8 mouse cellular contexts compared by ENCODE assay signal in genomic region chr4:121240637-121241611, GRCm38 (mm10). TPM values are rescaled to one million over a fixed set of nuclear protein-coding genes. Genes with fewer than 3 reads are reported as not detected.
DNase-seq lines count a peak whose midpoint lies in the region; ATAC-seq and TF ChIP-seq lines count a peak whose summit lies in the region.

No protein-coding gene starts in this region.

- TF ChIP-seq CTCF in kidney, adult 2 months (conservative IDR thresholded peaks at IDR 0.05; ENCODE audit: insufficient read depth, insufficient read length, low read depth, low read length), result peak; percentile 44
- TF ChIP-seq CTCF in C2C12 (IDR thresholded peaks at IDR 0.05; ENCODE audit: control insufficient read depth, insufficient read depth, insufficient read length), result peak; percentile 8

- no peaks in the 10 kb centered on the region for H3K79me2 ChIP-seq in C2C12 (ENCODE audit: control insufficient read depth, insufficient read depth)

- 40% methylated on average over 14 of the region's 14 CpGs for WGBS in kidney, adult 2 months
- WGBS in kidney, embryonic 16.5 days, result 47% methylated on average over 14 of the region's 14 CpGs
- 46% methylated on average over 14 of the region's 14 CpGs for WGBS in midbrain, embryonic 14.5 days

- no peaks in the 10 kb centered on the region for H3K79me3 ChIP-seq in C2C12 (ENCODE audit: low read depth)

- TF ChIP-seq POLR2A in kidney, adult 2 months (IDR thresholded peaks at IDR 0.05; ENCODE audit: low read depth, low read length), result no peak

- no peak; the same call in 1 of the 2 replicates for ATAC-seq in kidney, embryonic 16.5 days (ENCODE audit: low FRiP score, low TSS enrichment)
- peak; percentile 99 for ATAC-seq in granulocyte monocyte progenitor cell, adult 5-6 weeks (replicated peaks; ENCODE audit: poor library complexity, severe bottlenecking)
- 0 out of 2 replicates have a peak, but pooled peaks have one; percentile 37 for ATAC-seq in midbrain, embryonic 14.5 days (ENCODE audit: low FRiP score, low TSS enrichment)
- ATAC-seq in monocyte, adult 5-6 weeks (replicated peaks; ENCODE audit: insufficient number of reproducible peaks, low FRiP score, low TSS enrichment, poor library complexity, severe bottlenecking), result no peak

- no peaks in the 10 kb centered on the region for H3K27me3 ChIP-seq in kidney, adult 2 months (replicated peaks; ENCODE audit: control insufficient read depth, insufficient read depth, low read length)
- H3K27me3 ChIP-seq in kidney, embryonic 16.5 days (ENCODE audit: insufficient read depth, low read length), result no peaks in the 10 kb centered on the region
- H3K27me3 ChIP-seq in C2C12 (ENCODE audit: control insufficient read depth, insufficient read depth, insufficient read length), result peaks cover 3% of the 10 kb centered on the region
- H3K27me3 ChIP-seq in midbrain, embryonic 14.5 days (ENCODE audit: control insufficient read depth, insufficient read depth, low read length), result no peaks in the 10 kb centered on the region

- no peaks in the 10 kb centered on the region for H3K4me1 ChIP-seq in kidney, adult 2 months (ENCODE audit: control insufficient read depth, insufficient read depth, low read length)
- no peaks in the 10 kb centered on the region for H3K4me1 ChIP-seq in kidney, embryonic 16.5 days (ENCODE audit: insufficient read depth, low read length)
- H3K4me1 ChIP-seq in midbrain, embryonic 14.5 days (ENCODE audit: control insufficient read depth, insufficient read depth, low read length), result no peaks in the 10 kb centered on the region

- no peak overlapping the region for H3K9ac ChIP-seq in kidney, embryonic 16.5 days (replicated peaks; ENCODE audit: low read length)
- H3K9ac ChIP-seq in midbrain, embryonic 14.5 days (replicated peaks; ENCODE audit: low read length), result no peak overlapping the region

- DNase-seq in kidney, adult 2 months, result peak; percentile 16
- peak; percentile 79 for DNase-seq in ZHBTc4 (ENCODE audit: low read depth, low spot score)
- peak; percentile 85 for DNase-seq in midbrain, embryonic 14.5 days
- DNase-seq in urinary bladder, postnatal 25 days (ENCODE audit: low spot score), result no peak

- H3K36me3 ChIP-seq in kidney, adult 2 months (ENCODE audit: control insufficient read depth, insufficient read depth, low read length), result no peaks in the 10 kb centered on the region
- H3K36me3 ChIP-seq in kidney, embryonic 16.5 days (ENCODE audit: insufficient read depth, low read length), result no peaks in the 10 kb centered on the region
- no peaks in the 10 kb centered on the region for H3K36me3 ChIP-seq in C2C12 (ENCODE audit: control insufficient read depth, insufficient read depth)
- no peaks in the 10 kb centered on the region for H3K36me3 ChIP-seq in midbrain, embryonic 14.5 days (ENCODE audit: control insufficient read depth, insufficient read depth, low read length)

- H3K9me3 ChIP-seq in kidney, embryonic 16.5 days (ENCODE audit: low read length), result no peaks in the 10 kb centered on the region
- H3K9me3 ChIP-seq in midbrain, embryonic 14.5 days (ENCODE audit: control insufficient read depth, low read length), result no peaks in the 10 kb centered on the region

- no peak overlapping the region for H3ac ChIP-seq in C2C12 (ENCODE audit: control insufficient read depth, insufficient read length, low read depth)

- no peak overlapping the region for H3K27ac ChIP-seq in kidney, adult 2 months (ENCODE audit: insufficient read depth, low read depth, low read length)
- no peak overlapping the region for H3K27ac ChIP-seq in kidney, embryonic 16.5 days (ENCODE audit: low read length)
- no peak overlapping the region for H3K27ac ChIP-seq in midbrain, embryonic 14.5 days (replicated peaks; ENCODE audit: low read depth, low read length)

- no peak overlapping the region for H3K4me2 ChIP-seq in kidney, embryonic 16.5 days (replicated peaks; ENCODE audit: low read depth, low read length)
- no peak overlapping the region for H3K4me2 ChIP-seq in midbrain, embryonic 14.5 days (ENCODE audit: low read length)

- no peak overlapping the region for H3K4me3 ChIP-seq in kidney, adult 2 months (ENCODE audit: insufficient read depth, low read depth, low read length)
- no peak overlapping the region for H3K4me3 ChIP-seq in kidney, embryonic 16.5 days (ENCODE audit: low read length)
- no peak overlapping the region for H3K4me3 ChIP-seq in C2C12 (ENCODE audit: insufficient read depth, poor library complexity, severe bottlenecking)
- H3K4me3 ChIP-seq in midbrain, embryonic 14.5 days (replicated peaks; ENCODE audit: low read depth, low read length), result no peak overlapping the region

TF ChIP-seq in C2C12, 6 proteins besides CTCF, POLR2A, EP300 and RAD21:
- no peak for TF ChIP-seq FOSL1 (IDR thresholded peaks at IDR 0.05; ENCODE audit: insufficient read depth, low read length, poor library complexity, severe bottlenecking)
- TF ChIP-seq MYOG (IDR thresholded peaks at IDR 0.05; ENCODE audit: control insufficient read depth, extremely low read depth, insufficient read length), result no peak
- no peak for TF ChIP-seq MYOD1 (IDR thresholded peaks at IDR 0.05; ENCODE audit: control insufficient read depth, insufficient read length, low read depth)
- TF ChIP-seq CEBPB (IDR thresholded peaks at IDR 0.05; ENCODE audit: low read depth), result no peak
- no peak for TF ChIP-seq MAX (IDR thresholded peaks at IDR 0.05)
- no peak for TF ChIP-seq USF1 (IDR thresholded peaks at IDR 0.05; ENCODE audit: low read depth)

RNA-seq across cellular contexts. Expression of gene Rlf, which starts 26.0 kb away (rescaled TPM):
- 2.3 and 2.7 TPM in 2 replicates for polyA plus RNA-seq in kidney, adult 2 months (2012; rRNA removed)
- polyA plus RNA-seq in kidney, embryonic 16.5 days (2015; fragmentation: Nextera tagmentation; extraction: Ambion mirVana), result 23.8 and 26.3 TPM in 2 replicates
- polyA plus RNA-seq in C2C12 (2012; fragmentation: generic; extraction: Trizol), result 3.0 TPM
- 9.4 and 11.3 TPM in 2 replicates for total RNA-seq in granulocyte monocyte progenitor cell, adult 5-6 weeks (2014; fragmentation: Nextera tagmentation)
- total RNA-seq in granulocyte monocyte progenitor cell, adult 5-6 weeks (2017), result 23.1 and 23.7 TPM in 2 replicates
- 27.1 and 31.5 TPM in 2 replicates for polyA plus RNA-seq in midbrain, embryonic 14.5 days (2014; fragmentation: Nextera tagmentation; extraction: Ambion mirVana)
- total RNA-seq in monocyte, adult 5-6 weeks (2017), result 43.5 to 75.8 TPM (median 44.1 TPM) in 3 replicates

Comparison
In these comparisons a context has a peak if more than half of its experiments do, and no peak if none do; other contexts are left out.
1. ATAC-seq: peak in granulocyte monocyte progenitor cell, adult 5-6 weeks (single experiment) and midbrain, embryonic 14.5 days (single experiment); none in kidney, embryonic 16.5 days (single experiment) and monocyte, adult 5-6 weeks (single experiment).